Mouse (Mus musculus) left cerebral cortex, postnatal 25 days (tissue): Measurements from ENCODE around the gene Tmem121. TPM values are rescaled to one million over a fixed set of nuclear protein-coding genes. Genes with fewer than 3 reads are reported as not detected.

ENCODE experiments used
- total RNA-seq, 2 experiments: library from RNA; stranded (reverse); gene quantifications; 2 replicates each; pipeline ENCODE4 v1.2.3; 2021

The Tmem121 gene
- total RNA-seq, 2 experiments from 2014 or later = 26.3 to 29.6 TPM

Other genes with a start within 250 kb of the Tmem121 start
- gene Nudt14, start 243.8 kb upstream of the Tmem121 start, total RNA-seq = 10 to 100 TPM; 10.8 to 11.5 TPM
- gene Btbd6, start 209.4 kb upstream of the Tmem121 start, total RNA-seq = 10 to 100 TPM; 55.9 to 60.9 TPM
- 10 to 100 TPM; 45.0 to 50.4 TPM for gene Brf1, start 185.2 kb upstream of the Tmem121 start, total RNA-seq
- gene Pacs2, start 171.4 kb upstream of the Tmem121 start, total RNA-seq = 10 to 100 TPM; 63.3 to 79.9 TPM
- gene Tex22, start 111.4 kb upstream of the Tmem121 start, total RNA-seq = under 1 TPM in 1 of 2 experiments, not detected in 1; 0.44 TPM
- gene Mta1, start 87.7 kb upstream of the Tmem121 start, total RNA-seq = 10 to 100 TPM; 76.7 to 82.7 TPM
- gene Crip2, start 45.7 kb upstream of the Tmem121 start, total RNA-seq = 100 to 1,000 TPM; 160 to 161 TPM
- gene Crip1, start 39.6 kb upstream of the Tmem121 start, total RNA-seq = 10 to 100 TPM; 12.4 to 15.2 TPM
- 1 to 10 TPM; 1.4 to 1.8 TPM for gene Tedc1, start 29.5 kb upstream of the Tmem121 start, total RNA-seq